Comparison of ENCODE assay signal across 24 mouse cellular contexts in genomic region chr2:59808608-59809007, GRCm38 (mm10).
DNase-seq lines count a peak whose midpoint lies in the region; ATAC-seq lines count a peak whose summit lies in the region.
"Had no signal": no experiment of that assay in that cellular context is flagged by ENCODE, and none has a peak within 500 bp of the region (broad histone marks: within the 10 kb centered on the region; RNA-seq: fewer than 3 reads in every experiment).

No protein-coding gene starts in this region.

- H3K9me3 ChIP-seq in liver, embryonic 11.5 days (ENCODE audit: control insufficient read depth, low read length), result no peaks in the 10 kb centered on the region
- H3K9me3 ChIP-seq in liver, embryonic 13.5 days (replicated peaks), result no peaks in the 10 kb centered on the region
- H3K9me3 ChIP-seq: embryonic facial prominence, embryonic 10.5 days; embryonic facial prominence, embryonic 12.5 days; forebrain, embryonic 13.5 days; forebrain, embryonic 15.5 days; G1E had no signal

- no peak overlapping the region for H3K9ac ChIP-seq in liver, embryonic 11.5 days (ENCODE audit: low read depth, low read length)
- no peak overlapping the region for H3K9ac ChIP-seq in liver, embryonic 13.5 days
- H3K9ac ChIP-seq: embryonic facial prominence, embryonic 12.5 days; forebrain, embryonic 13.5 days; forebrain, embryonic 15.5 days had no signal

- peak; percentile 58 for ATAC-seq in liver, embryonic 11.5 days (replicated peaks; ENCODE audit: low FRiP score)
- peak; percentile 55 for ATAC-seq in liver, embryonic 13.5 days (ENCODE audit: low read depth)
- peak; percentile 37; the same call in 1 of the 2 replicates for ATAC-seq in megakaryocyte progenitor cell, adult 5-6 weeks (replicated peaks; ENCODE audit: poor library complexity)
- ATAC-seq: activated CD4-positive, CD25-positive, alpha-beta regulatory T cell, adult 4 months; CD4-positive, CD25-positive, alpha-beta regulatory T cell, adult 4 months; forebrain, embryonic 13.5 days; forebrain, embryonic 15.5 days; Patski had no signal

- WGBS in liver, embryonic 11.5 days, result 66% methylated on average over 4 of the region's 4 CpGs
- WGBS in liver, embryonic 13.5 days (ENCODE audit: insufficient replicate concordance), result 37% methylated on average over 4 of the region's 4 CpGs

- H3K4me3 ChIP-seq in liver, embryonic 11.5 days (ENCODE audit: low read depth, low read length), result no peak overlapping the region
- H3K4me3 ChIP-seq in liver, embryonic 13.5 days (replicated peaks), result no peak overlapping the region
- H3K4me3 ChIP-seq: embryonic facial prominence, embryonic 10.5 days; embryonic facial prominence, embryonic 12.5 days; forebrain, embryonic 13.5 days; forebrain, embryonic 15.5 days had no signal

- no peak overlapping the region for H3K27ac ChIP-seq in liver, embryonic 11.5 days (ENCODE audit: low read depth, low read length)
- H3K27ac ChIP-seq in liver, embryonic 13.5 days, result no peak overlapping the region
- H3K27ac ChIP-seq: embryonic facial prominence, embryonic 10.5 days; embryonic facial prominence, embryonic 12.5 days; forebrain, embryonic 13.5 days; forebrain, embryonic 15.5 days had no signal

- H3K4me2 ChIP-seq in liver, embryonic 11.5 days, result no peak overlapping the region
- no peak overlapping the region for H3K4me2 ChIP-seq in liver, embryonic 13.5 days
- H3K4me2 ChIP-seq: embryonic facial prominence, embryonic 12.5 days; forebrain, embryonic 13.5 days; forebrain, embryonic 15.5 days had no signal

- DNase-seq in liver, embryonic 11.5 days (ENCODE audit: low spot score), result no peak
- DNase-seq in liver, result no peak
- no peak for DNase-seq in liver, embryonic 13.5 days
- no peak for DNase-seq in spleen, postnatal 36 days (ENCODE audit: low spot score in 2 of 2)
- no peak for DNase-seq in layer of hippocampus, postnatal 10 days (ENCODE audit: low spot score in 2 of 2)
- DNase-seq: adrenal gland, adult 8-10 months; adrenal gland, postnatal 14 days; adrenal gland, postnatal 36 days; B cell, adult 2 months; cerebellum, adult 11-12 months; cerebellum, adult 2 months; cerebellum, adult 9-10 months; cerebellum, postnatal 10 days; cerebellum, postnatal 25 days had no signal

- no peaks in the 10 kb centered on the region for H3K27me3 ChIP-seq in liver, embryonic 11.5 days (replicated peaks; ENCODE audit: control insufficient read depth, insufficient read depth, low read length)
- H3K27me3 ChIP-seq in liver, embryonic 13.5 days, result no peaks in the 10 kb centered on the region
- H3K27me3 ChIP-seq: CH12.LX; embryonic facial prominence, embryonic 12.5 days; forebrain, embryonic 13.5 days; forebrain, embryonic 15.5 days; Patski had no signal

- H3K36me3 ChIP-seq in liver, embryonic 11.5 days (ENCODE audit: control insufficient read depth, insufficient read depth, low read length), result peaks cover 4% of the 10 kb centered on the region; the same call in 1 of the 2 replicates
- H3K36me3 ChIP-seq in liver, embryonic 13.5 days, result no peaks in the 10 kb centered on the region
- H3K36me3 ChIP-seq: forebrain, embryonic 15.5 days; G1E had no signal

- H3K4me1 ChIP-seq in liver, embryonic 11.5 days (replicated peaks; ENCODE audit: control insufficient read depth, insufficient read depth, low read length), result no peaks in the 10 kb centered on the region
- 0 out of 2 replicates have a peak, but pooled peaks cover 3% of the 10 kb centered on the region for H3K4me1 ChIP-seq in liver, embryonic 13.5 days (replicated peaks)
- H3K4me1 ChIP-seq: embryonic facial prominence, embryonic 12.5 days had no signal
